Mouse (Mus musculus): ENCODE results near the gene 0610040J01Rik. TPM values are rescaled to one million over a fixed set of nuclear protein-coding genes. Genes with fewer than 3 reads are reported as not detected.

0610040J01Rik gene
- total and polyA plus RNA-seq, 3 experiments: not detected

- H3K27me3 ChIP-seq (replicated peaks): no peaks in the 10 kb centered on the region
- H3K9ac ChIP-seq (ENCODE audit: insufficient read depth, low read depth): no peak overlapping the region
- in situ Hi-C loops (cut with MboI; ENCODE audit: low pct_ligation_motif_present, low pct_unique_long_range_greater_than_20kb, low sequenced_read_pairs): no loop called here
- no peaks in the 10 kb centered on the region for H3K36me3 ChIP-seq (replicated peaks in 1 of 2; ENCODE audit: control insufficient read depth in 1 of 2, insufficient read depth in 1 of 2, low read length in 1 of 2)
- no peak overlapping the region for H3K4me3 ChIP-seq (replicated peaks in 1 of 3; ENCODE audit: low read depth in 2 of 3, low read length in 2 of 3, poor library complexity in 1 of 3)
- H3K27ac ChIP-seq (ENCODE audit: insufficient read depth, low read depth): no peak overlapping the region
- dilution Hi-C loops (cut with MboI; ENCODE audit: extremely low pct_ligation_motif_present, extremely low pct_unique_long_range_greater_than_20kb, low sequenced_read_pairs): no loop called here
- DNase-seq (ENCODE audit: extremely low read depth): no peak
- H3K4me2 ChIP-seq (ENCODE audit: insufficient read depth, low read depth, poor library complexity, severe bottlenecking): no peak overlapping the region
- no peaks in the 10 kb centered on the region for H3K79me2 ChIP-seq (replicated peaks; ENCODE audit: control insufficient read depth, extremely low read depth, insufficient read depth, poor library complexity, severe bottlenecking)
- H3K4me1 ChIP-seq (ENCODE audit: control insufficient read depth in 1 of 2, insufficient read depth in 2 of 2): no peaks in the 10 kb centered on the region
- TF ChIP-seq ZNF384 (IDR thresholded peaks at IDR 0.05; ENCODE audit: low read depth, low read length): no peak
- no peak for TF ChIP-seq CHD1 (IDR thresholded peaks at IDR 0.05; ENCODE audit: low read depth, low read length)
- no peak for TF ChIP-seq KAT2A (IDR thresholded peaks at IDR 0.05; ENCODE audit: insufficient replicate concordance, low read length)
- H3K9me3 ChIP-seq (replicated peaks; ENCODE audit: low read length): no peaks in the 10 kb centered on the region
These were observed 6.8 kb downstream of the 0610040J01Rik start for GRCm38 (mm10) chr5:63818975-63819374.

- no peaks in the 10 kb centered on the region for H3K9me3 ChIP-seq (replicated peaks; ENCODE audit: low read length)
- H3K27me3 ChIP-seq (replicated peaks): no peaks in the 10 kb centered on the region
- no peaks in the 10 kb centered on the region for H3K4me1 ChIP-seq (ENCODE audit: control insufficient read depth in 1 of 2, insufficient read depth in 2 of 2)
- TF ChIP-seq JUN (IDR thresholded peaks at IDR 0.05; ENCODE audit: insufficient read depth, low read depth, low read length): no peak
- no peak for TF ChIP-seq HCFC1 (IDR thresholded peaks at IDR 0.05; ENCODE audit: low read depth, low read length)
- no peak for TF ChIP-seq E2F4 (IDR thresholded peaks at IDR 0.05; ENCODE audit: insufficient replicate concordance, low read depth, low read length)
- no peak for TF ChIP-seq MAX (IDR thresholded peaks at IDR 0.05; ENCODE audit: low read length)
- TF ChIP-seq RAD21 (IDR thresholded peaks at IDR 0.05; ENCODE audit: low read depth, low read length): no peak
- TF ChIP-seq ZC3H11A (IDR thresholded peaks at IDR 0.05; ENCODE audit: low read depth, low read length): no peak
- no peaks in the 10 kb centered on the region for H3K79me2 ChIP-seq (replicated peaks; ENCODE audit: control insufficient read depth, extremely low read depth, insufficient read depth, poor library complexity, severe bottlenecking)
- dilution Hi-C loops (cut with MboI; ENCODE audit: extremely low pct_ligation_motif_present, extremely low pct_unique_long_range_greater_than_20kb, low sequenced_read_pairs): no loop called here
- no peak for DNase-seq (ENCODE audit: extremely low read depth)
- H3K9ac ChIP-seq (ENCODE audit: insufficient read depth, low read depth): no peak overlapping the region
- H3K4me3 ChIP-seq (replicated peaks in 1 of 3; ENCODE audit: low read depth in 2 of 3, low read length in 2 of 3, poor library complexity in 1 of 3): no peak overlapping the region
- in situ Hi-C loops (cut with MboI; ENCODE audit: low pct_ligation_motif_present, low pct_unique_long_range_greater_than_20kb, low sequenced_read_pairs): no loop called here
- H3K4me2 ChIP-seq (ENCODE audit: insufficient read depth, low read depth, poor library complexity, severe bottlenecking): no peak overlapping the region
- H3K27ac ChIP-seq (ENCODE audit: insufficient read depth, low read depth): no peak overlapping the region
- no peaks in the 10 kb centered on the region for H3K36me3 ChIP-seq (replicated peaks in 1 of 2; ENCODE audit: control insufficient read depth in 1 of 2, insufficient read depth in 1 of 2, low read length in 1 of 2)
These were observed 7.4 kb downstream of the 0610040J01Rik start for GRCm38 (mm10) chr5:63819519-63819918.

- TF ChIP-seq TBP (conservative IDR thresholded peaks at IDR 0.05; ENCODE audit: low read depth, low read length) (no peak), RCOR1 (conservative IDR thresholded peaks at IDR 0.05; ENCODE audit: low read depth, low read length) (no peak), CTCF (conservative IDR thresholded peaks at IDR 0.05 in 1 of 2, IDR thresholded peaks at IDR 0.05 in 1 of 2; ENCODE audit: low read depth in 2 of 2, low read length in 2 of 2) (peak; percentile 11 to 39; a peak in 2 of 4 replicates), MYC (IDR thresholded peaks at IDR 0.05; ENCODE audit: low read depth, low read length) (no peak), MAFK (IDR thresholded peaks at IDR 0.05; ENCODE audit: insufficient replicate concordance, low read length) (no peak)
- no peaks in the 10 kb centered on the region for H3K79me2 ChIP-seq (replicated peaks; ENCODE audit: control insufficient read depth, extremely low read depth, insufficient read depth, poor library complexity, severe bottlenecking)
- no peak overlapping the region for H3K9ac ChIP-seq (ENCODE audit: insufficient read depth, low read depth)
- in situ Hi-C loops (cut with MboI; ENCODE audit: low pct_ligation_motif_present, low pct_unique_long_range_greater_than_20kb, low sequenced_read_pairs) (no loop called here), dilution Hi-C loops (cut with MboI; ENCODE audit: extremely low pct_ligation_motif_present, extremely low pct_unique_long_range_greater_than_20kb, low sequenced_read_pairs) (no loop called here)
- no peak overlapping the region for H3K4me2 ChIP-seq (ENCODE audit: insufficient read depth, low read depth, poor library complexity, severe bottlenecking)
- no peak overlapping the region for H3K4me3 ChIP-seq (replicated peaks in 1 of 3; ENCODE audit: low read depth in 2 of 3, low read length in 2 of 3, poor library complexity in 1 of 3)
- no peaks in the 10 kb centered on the region; a peak in 1 of 4 replicates for H3K4me1 ChIP-seq (ENCODE audit: control insufficient read depth in 1 of 2, insufficient read depth in 2 of 2)
- H3K27ac ChIP-seq (ENCODE audit: insufficient read depth, low read depth): no peak overlapping the region
- no peaks in the 10 kb centered on the region for H3K9me3 ChIP-seq (replicated peaks; ENCODE audit: low read length)
- no peaks in the 10 kb centered on the region for H3K27me3 ChIP-seq (replicated peaks)
- no peaks in the 10 kb centered on the region for H3K36me3 ChIP-seq (replicated peaks in 1 of 2; ENCODE audit: control insufficient read depth in 1 of 2, insufficient read depth in 1 of 2, low read length in 1 of 2)
- peak; percentile 12 for DNase-seq (ENCODE audit: extremely low read depth)
These were observed 9.0 kb downstream of the 0610040J01Rik start for GRCm38 (mm10) chr5:63821176-63821575.

All from CH12.LX (cell line).